Mouse (Mus musculus) heart, embryonic 16.5 days (tissue): ENCODE data around the gene Pld2. TPM values are rescaled to one million over a fixed set of nuclear protein-coding genes. Genes with fewer than 3 reads are reported as not detected.

Source experiments
- polyA plus RNA-seq: library from polyadenylated mRNA; unstranded; fragments of >200 nt; fragmentation: Nextera tagmentation; extraction: Ambion mirVana; gene quantifications from 2 replicates; pipeline ENCODE4 v1.2.1, GENCODE M21; 2015

Gene Pld2
- polyA plus RNA-seq, 1 experiment from 2014 or later, result 9.1 TPM

Other genes starting within 250 kb of the Pld2 start
- gene Alox12e, start 217.4 kb upstream of the Pld2 start, polyA plus RNA-seq, result 2.8 and 7.2 TPM in 2 replicates
- gene Alox15, start 188.0 kb upstream of the Pld2 start, polyA plus RNA-seq, result 0.56 and 1.1 TPM in 2 replicates
- 22.1 and 22.5 TPM in 2 replicates for gene Pelp1, start 130.0 kb upstream of the Pld2 start, polyA plus RNA-seq
- 9.5 and 11.7 TPM in 2 replicates for gene Arrb2, start 107.4 kb upstream of the Pld2 start, polyA plus RNA-seq
- gene Med11, start 88.1 kb upstream of the Pld2 start, polyA plus RNA-seq, result 25.2 and 27.8 TPM in 2 replicates
- 1.5 and 1.7 TPM in 2 replicates for gene Zmynd15, start 80.6 kb upstream of the Pld2 start, polyA plus RNA-seq
- 10.2 and 10.9 TPM in 2 replicates for gene Cxcl16, start 80.1 kb upstream of the Pld2 start, polyA plus RNA-seq
- 5.2 and 5.6 TPM in 2 replicates for gene Tm4sf5, start 34.8 kb upstream of the Pld2 start, polyA plus RNA-seq
- 0.31 and 1.3 TPM in 2 replicates for gene Vmo1, start 25.4 kb upstream of the Pld2 start, polyA plus RNA-seq
- 0.16 and 0.37 TPM in 2 replicates for gene Gltpd2, start 20.9 kb upstream of the Pld2 start, polyA plus RNA-seq
- gene Psmb6, start 14.7 kb upstream of the Pld2 start, polyA plus RNA-seq, result 607 and 623 TPM in 2 replicates
- not detected in 2 replicates for gene Gm40193, start 7.1 kb upstream of the Pld2 start, polyA plus RNA-seq
- gene Mink1, start 22.8 kb downstream of the Pld2 start, polyA plus RNA-seq, result 9.8 and 10.3 TPM in 2 replicates
- not detected in 2 replicates for gene 4930544D05Rik, start 75.8 kb downstream of the Pld2 start, polyA plus RNA-seq
- not detected in 2 replicates for gene Chrne, start 79.2 kb downstream of the Pld2 start, polyA plus RNA-seq
- gene Gp1ba, start 99.1 kb downstream of the Pld2 start, polyA plus RNA-seq, result 0.34 and 0.38 TPM in 2 replicates
- 80.3 and 80.9 TPM in 2 replicates for gene Rnf167, start 107.2 kb downstream of the Pld2 start, polyA plus RNA-seq
- gene Slc25a11, start 107.4 kb downstream of the Pld2 start, polyA plus RNA-seq, result 346 and 351 TPM in 2 replicates
- gene Pfn1, start 114.6 kb downstream of the Pld2 start, polyA plus RNA-seq, result 1,225 and 1,312 TPM in 2 replicates
- 578 and 593 TPM in 2 replicates for gene Eno3, start 117.1 kb downstream of the Pld2 start, polyA plus RNA-seq
- gene Spag7, start 129.4 kb downstream of the Pld2 start, polyA plus RNA-seq, result 186 and 191 TPM in 2 replicates
- gene Camta2, start 148.0 kb downstream of the Pld2 start, polyA plus RNA-seq, result 15.0 and 15.6 TPM in 2 replicates
- gene Inca1, start 160.1 kb downstream of the Pld2 start, polyA plus RNA-seq, result 1.2 and 1.4 TPM in 2 replicates
- 5.1 and 5.2 TPM in 2 replicates for gene Kif1c, start 160.5 kb downstream of the Pld2 start, polyA plus RNA-seq
- gene Zfp3, start 224.1 kb downstream of the Pld2 start, polyA plus RNA-seq, result 10.0 and 10.5 TPM in 2 replicates